Mouse (Mus musculus) adrenal gland, adult 8-10 months (tissue): ENCODE results near the gene Tent4a. TPM values are rescaled to one million over a fixed set of nuclear protein-coding genes. Genes with fewer than 3 reads are reported as not detected.

Experiments used
- DNase-seq: peaks from one replicate; pipeline ENCODE4 v3.0.0; 2022
- total RNA-seq, 4 experiments: library from RNA; stranded (reverse); gene quantifications; 2 replicates each; pipeline ENCODE4 v1.2.4; 2022

The Tent4a gene
- total RNA-seq, 4 experiments from 2014 or later, result 22.6 to 24.5 (median 23.7) TPM

- no peak for DNase-seq
These were observed 73.6 kb downstream of the Tent4a start for GRCm38 (mm10) chr13:69460635-69461465.

GRCm38 (mm10) chr13:69459657-69460458, 74.6 kb downstream of the Tent4a start:
- DNase-seq, result no peak

- no peak for DNase-seq
These were observed 75.5 kb downstream of the Tent4a start for GRCm38 (mm10) chr13:69458891-69459290.

- DNase-seq, result no peak
These were observed 76.0 kb downstream of the Tent4a start for GRCm38 (mm10) chr13:69458461-69458860.

GRCm38 (mm10) chr13:69457105-69457504, 77.3 kb downstream of the Tent4a start:
- DNase-seq, result no peak

GRCm38 (mm10) chr13:69456641-69457040, 77.8 kb downstream of the Tent4a start:
- no peak for DNase-seq

GRCm38 (mm10) chr13:69455476-69456175, 78.8 kb downstream of the Tent4a start:
- no peak for DNase-seq

Other genes with a start within 250 kb of the Tent4a start
- gene Nsun2, start 871 bp downstream of the Tent4a start, total RNA-seq, result 10 to 100 TPM; 82.8 to 94.0 (median 84.4) TPM
- gene Srd5a1, start 76.8 kb upstream of the Tent4a start, total RNA-seq, result 10 to 100 TPM in 3 of 4 experiments, 1 to 10 TPM in 1; 8.2 to 24.0 (median 13.0) TPM
- gene Ube2ql1, start 205.3 kb upstream of the Tent4a start, total RNA-seq, result 1 to 10 TPM in 3 of 4 experiments, under 1 TPM in 1; 0.68 to 2.6 (median 1.7) TPM